Mouse (Mus musculus) layer of hippocampus, adult 9-11 months (tissue): ENCODE data around the gene Ftsj3.

Experiments used
- DNase-seq: peaks from one replicate; pipeline ENCODE4 v3.0.0; 2022

Ftsj3 gene

DNA sequence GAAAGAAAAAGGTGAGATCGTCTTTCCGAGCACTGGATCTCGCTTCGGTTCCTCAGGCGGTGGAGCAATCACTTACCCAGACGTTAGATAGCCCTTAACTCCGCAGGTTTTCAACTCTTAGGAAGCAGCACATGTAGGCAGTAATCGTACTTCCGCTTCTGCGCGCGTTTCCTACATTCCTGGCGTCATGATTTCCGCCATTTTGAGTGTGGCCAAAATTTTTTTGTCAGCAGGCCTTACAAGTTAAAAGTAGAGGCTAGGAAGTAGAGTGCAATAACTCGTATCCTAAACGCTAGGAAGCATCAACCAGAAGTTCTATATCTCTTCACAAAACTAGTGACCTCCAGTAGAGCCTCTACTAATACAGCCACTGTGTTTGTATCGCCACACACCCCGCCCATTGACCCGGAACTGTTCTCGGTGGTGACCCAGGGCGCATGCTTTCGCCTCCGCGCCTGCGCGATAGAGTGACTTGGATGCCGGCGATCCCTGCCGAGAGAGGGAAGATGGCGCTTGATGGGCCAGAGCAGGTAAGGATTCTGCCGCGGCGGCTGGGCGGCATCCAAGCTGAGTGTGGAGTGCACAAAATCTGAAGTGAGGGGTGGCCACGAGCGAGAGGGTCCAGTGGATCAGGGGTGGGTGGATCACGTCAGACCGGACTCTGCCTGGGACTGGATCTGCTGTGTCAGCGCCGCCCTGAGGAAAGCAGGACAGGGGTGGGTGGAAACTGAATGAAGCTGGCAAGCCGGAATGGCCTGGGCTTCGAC lies at the start of gene Ftsj3, which contains the start of gene Psmc5:
Gene Ftsj3, minus strand, starts transcription at position 395 of the 767 bp plus-strand sequence.
Gene Psmc5, plus strand, starts transcription at position 470 of the 767 bp plus-strand sequence.
- peak; percentile 97 for DNase-seq

DNA sequence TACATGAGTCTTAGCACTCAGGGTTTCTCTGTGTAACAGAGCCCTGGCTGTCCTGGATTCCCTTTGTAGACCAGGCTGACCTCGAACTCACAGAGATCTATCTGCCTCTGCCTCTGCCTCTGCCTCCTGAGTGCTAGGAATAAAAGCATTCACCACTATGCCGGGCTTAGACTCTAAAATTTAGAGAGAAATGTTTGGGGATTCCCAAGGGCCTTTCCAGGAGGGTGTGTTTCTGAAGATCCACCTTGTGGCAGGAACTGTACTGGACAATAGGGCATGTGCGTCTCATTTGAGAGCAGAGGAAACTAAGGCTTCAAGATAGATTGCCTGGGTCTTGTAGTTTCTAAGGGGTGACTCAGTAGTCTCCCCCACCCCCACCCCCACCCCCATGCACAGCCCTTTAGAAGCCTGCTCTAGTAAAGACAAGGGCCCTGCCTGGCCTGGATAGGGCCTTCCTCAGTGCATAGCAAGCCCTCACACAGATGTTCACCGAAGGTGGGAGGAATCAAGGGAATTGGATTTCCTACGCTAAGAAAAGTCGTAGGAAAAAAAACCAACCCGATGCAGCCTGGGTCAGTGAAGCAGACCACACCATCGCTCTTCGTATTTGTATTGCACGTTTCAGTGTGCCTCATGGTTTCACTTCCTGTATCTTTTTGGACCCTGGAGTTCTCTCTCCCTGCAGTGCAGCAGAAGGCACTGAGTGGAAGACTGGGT lies 49.6 kb upstream of the Ftsj3 start:
- DNase-seq = no peak

DNA sequence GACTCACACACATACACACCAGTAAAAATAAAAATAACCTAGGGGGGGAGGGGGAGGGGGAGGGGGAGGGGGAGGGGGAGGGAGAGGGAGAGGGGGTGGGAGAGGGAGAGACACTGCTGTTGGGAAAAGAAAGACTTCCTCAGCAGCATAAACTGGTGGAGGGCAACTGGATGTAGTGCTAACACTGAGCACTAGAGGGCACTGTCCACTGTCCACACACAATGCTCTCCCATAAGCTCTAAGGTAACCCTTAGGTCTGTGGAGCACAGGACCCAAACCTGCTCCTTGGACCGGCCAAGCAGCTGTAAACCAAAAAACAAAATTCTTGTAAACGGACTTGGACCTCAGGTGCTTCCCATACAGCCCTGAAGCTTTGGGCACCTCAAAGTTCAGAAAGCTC lies 46.8 kb upstream of the Ftsj3 start:
- DNase-seq = no peak

DNA sequence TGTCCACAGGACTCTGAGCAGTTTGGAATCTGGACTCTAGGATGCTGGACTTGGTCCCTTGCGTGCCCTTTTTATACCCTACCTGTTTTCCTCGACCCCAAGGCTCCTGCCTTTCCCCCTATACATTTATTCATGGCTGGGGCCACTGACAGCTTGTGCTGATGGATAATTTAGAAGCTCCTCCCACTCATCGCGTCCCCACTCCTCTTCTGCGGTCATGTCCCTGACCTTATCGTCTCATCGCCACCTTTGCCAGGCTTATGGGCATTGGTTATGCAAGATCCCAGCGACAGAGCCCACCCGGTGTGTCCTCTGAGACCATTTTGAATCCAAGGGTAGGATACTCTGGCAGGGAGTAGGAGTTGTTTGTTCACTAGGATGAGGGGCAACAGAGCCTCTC lies 45.9 kb upstream of the Ftsj3 start, which contains the start of gene Gh:
Gene Gh, minus strand, starts transcription at position 101 of the 400 bp plus-strand sequence.
- DNase-seq = no peak

DNA sequence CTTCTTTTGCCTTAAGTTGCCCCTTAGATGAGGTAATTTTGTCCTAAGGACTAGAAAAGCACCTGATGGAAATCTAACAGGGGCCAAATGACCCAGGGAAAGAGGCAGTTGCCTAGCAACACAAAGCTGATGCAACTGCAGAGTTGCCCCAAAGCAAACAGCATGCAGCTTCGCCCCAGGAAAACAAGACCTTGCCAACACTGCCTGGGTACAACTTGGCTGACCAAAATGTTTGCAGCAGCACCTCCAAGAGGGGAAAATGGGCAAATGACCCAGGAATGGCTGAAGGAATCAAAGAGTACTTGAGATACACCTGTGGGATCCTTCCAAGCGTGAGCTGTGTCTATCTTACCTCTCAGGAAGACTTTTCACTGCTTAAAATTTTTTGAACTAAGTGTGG lies 36.0 kb upstream of the Ftsj3 start:
- no peak for DNase-seq

DNA sequence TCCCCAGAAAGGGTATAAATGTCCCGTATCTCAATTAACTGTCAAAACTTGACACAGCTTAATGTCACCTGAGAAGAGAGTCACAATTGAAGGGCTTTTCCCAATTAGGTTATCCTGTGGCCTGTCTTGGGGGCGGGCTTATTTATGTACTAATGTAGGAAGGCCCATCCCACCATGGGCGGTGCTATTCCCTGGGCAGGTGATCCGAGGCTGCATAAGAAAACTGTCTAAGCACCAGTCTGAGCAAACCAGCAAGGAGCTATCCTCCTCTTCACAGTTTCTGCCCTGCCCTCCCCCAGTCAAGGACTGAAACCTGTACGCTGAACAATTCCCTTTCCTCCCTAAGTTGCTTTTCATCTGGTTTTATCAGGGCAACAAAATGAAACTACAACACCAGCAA lies 34.5 kb upstream of the Ftsj3 start:
- no peak for DNase-seq

DNA sequence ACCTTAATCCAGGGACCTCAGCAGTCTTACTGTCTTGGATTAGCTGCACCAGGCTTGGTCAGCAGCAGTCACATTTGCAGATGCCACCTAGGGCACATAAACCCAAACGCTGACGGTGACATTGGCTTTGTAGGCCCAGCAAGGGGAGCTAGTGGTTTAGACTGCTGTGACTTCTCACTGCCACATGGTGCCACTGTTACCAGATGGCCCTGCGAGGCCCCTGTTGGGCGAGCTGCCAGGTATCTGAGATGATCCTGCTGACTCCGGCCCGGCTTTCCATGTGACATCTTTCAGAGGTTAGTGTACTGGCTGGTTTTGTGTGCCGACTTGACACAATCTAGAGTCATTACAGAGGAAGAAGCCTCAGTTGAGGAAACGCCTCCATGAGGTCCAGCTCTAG lies 33.5 kb upstream of the Ftsj3 start:
- DNase-seq = no peak

DNA sequence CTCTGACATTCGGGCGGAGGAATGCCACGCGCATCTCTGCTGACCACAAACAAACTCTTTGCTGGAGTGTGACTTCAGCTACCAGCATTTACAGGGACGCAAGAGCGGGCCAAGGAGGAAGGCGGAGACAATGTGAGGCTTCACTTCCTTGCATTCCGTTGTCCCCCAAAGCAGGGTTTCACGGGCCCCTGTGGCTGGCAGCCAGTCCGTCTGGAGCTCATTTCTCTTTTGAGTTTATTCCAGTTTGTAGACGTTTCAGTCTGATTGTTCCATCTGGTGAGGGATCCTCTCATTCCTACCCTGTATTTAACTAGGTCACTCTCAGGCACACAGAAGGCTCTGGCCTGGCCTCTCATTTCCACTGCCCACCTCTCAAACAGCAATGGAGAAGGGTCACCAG lies 31.1 kb upstream of the Ftsj3 start:
- no peak for DNase-seq

DNA sequence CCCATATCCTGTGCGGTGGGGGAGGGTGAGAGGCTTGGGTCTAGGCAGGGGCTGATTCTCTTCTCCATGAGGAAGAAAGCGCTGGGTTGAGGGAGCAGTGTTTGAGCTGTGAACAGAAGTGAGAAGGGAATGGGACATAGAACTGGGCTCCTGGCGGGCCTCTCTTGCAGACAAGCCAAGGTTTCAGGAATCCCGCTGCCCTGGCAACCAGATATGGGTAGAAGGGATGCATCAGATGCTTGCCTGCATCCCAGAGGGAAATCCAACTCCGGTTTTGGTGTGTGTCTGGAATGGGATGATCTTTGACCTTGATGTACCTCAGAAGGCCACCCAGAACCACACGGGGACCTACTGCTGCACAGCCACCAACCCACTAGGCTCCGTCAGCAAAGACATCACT lies 30.3 kb upstream of the Ftsj3 start:
- DNase-seq = no peak

DNA sequence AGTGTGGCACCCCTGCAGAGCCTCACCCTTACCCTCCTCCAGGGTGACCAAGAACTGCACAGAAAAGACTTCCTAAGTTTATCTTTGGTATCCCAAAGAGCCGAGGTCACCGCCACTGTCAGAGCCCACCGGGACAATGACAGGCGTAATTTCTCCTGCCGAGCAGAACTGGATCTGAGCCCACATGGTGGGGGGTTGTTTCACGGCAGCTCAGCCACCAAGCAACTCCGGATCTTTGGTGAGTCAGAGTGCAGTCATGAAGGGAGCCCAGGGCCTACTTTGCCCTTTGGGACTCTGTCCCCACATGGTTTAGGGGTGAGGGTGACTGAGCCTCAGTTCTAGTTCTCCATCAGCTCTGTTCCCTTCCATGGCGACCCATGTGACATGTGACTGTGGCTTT lies 28.2 kb upstream of the Ftsj3 start:
- DNase-seq = no peak

DNA sequence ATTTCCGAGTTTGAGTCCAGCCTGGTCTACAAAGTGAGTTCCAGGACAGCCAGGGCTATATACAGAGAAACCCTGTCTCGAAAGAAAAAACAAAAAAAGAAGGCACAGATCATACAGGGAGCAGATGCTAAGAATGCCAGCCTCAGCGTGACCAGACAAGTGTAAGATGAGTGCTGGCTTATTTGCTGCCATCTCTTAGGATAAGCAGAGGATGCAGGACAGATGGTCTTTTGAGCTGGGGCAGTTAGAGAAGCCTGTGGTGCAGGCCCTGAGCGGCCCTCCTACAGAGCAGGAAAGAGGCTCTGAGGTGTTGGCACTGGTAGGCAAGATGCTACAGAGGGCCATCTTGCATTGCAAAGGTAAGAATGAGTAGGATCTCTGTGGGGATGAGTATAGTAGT lies 27.5 kb upstream of the Ftsj3 start:
- no peak for DNase-seq

DNA sequence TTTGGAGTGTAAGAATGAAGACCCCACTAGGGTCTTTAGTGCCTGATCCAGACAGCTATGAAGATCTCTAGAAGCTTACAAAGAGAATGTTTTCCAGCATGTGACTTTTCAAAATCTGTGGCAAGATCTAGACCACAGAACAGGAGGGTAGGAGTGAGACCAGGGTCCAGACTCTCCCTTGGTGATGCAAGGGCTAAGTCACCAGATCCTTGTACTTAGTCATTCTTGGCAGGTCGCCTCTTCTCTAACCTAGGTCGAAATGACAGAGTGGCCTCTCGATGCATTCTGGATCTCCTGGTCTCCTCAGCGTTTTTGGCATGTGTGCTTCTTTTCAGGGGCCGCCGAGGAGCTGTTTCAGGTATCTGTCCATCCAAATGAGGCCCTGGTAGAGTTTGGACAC lies 26.6 kb upstream of the Ftsj3 start:
- DNase-seq = no peak

DNA sequence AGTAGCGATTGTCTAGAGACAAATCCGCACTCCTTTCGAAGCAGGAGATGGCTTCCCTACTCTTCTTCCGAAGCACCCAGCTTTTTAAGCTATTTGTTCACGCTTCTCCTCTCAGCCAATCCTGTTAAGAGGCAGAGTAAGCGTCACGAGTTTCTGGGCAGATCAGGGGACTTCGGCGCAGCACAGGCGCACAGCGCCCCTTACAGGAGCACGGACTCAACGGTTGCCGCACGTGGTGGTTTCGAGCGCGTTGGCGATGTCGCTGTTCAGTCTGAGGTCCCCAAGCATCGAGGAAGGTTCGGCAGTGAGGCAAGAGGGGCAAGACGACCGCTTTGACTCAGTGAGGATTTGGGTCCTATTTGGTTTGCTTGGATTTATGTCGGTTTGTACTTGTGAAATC lies 20.6 kb upstream of the Ftsj3 start, which contains the start of gene Tcam1:
Gene Tcam1, plus strand, starts transcription at position 219 of the 400 bp plus-strand sequence.
- peak; percentile 91 for DNase-seq

DNA sequence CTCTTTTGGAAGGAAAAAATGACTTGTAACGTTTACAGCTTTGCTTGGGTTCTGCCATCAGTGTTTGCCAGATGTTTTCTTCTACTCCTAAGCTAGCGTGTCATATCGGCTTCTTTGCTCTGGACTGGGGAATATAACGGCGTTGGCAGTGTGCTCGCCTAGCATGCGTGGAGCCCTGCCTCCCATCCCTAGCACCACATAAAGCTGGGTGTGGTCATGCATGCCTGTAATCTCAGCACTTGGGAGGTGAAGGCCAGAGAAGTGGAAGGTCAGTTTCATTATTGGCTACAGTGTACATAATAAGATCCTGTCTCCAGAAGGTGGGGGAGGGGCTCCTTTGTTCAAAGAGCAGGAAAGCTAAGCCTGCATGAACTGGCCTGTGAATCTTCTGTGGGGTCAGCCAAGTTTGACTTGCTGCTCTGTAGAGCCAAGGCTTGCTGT lies 19.1 kb upstream of the Ftsj3 start:
- DNase-seq = no peak

DNA sequence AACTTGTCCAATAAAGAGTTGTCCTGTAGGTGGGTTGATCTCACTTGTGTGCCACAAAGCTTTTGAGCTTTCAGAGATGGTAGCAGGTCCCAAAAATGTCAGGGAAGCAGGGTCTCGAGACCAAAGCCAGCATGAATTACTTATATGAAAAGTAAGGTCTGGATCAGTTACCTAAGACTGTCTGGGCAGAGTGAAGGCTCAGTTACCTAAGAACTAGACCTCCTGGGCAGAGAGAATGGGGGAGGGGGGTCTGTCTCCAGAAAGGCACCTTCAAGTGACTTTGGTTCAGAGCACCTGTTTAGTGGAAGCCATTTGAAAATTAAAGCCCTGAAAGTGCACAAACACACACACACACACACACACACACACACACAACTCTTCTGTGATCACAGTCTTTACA lies 18.5 kb upstream of the Ftsj3 start:
- DNase-seq = no peak

DNA sequence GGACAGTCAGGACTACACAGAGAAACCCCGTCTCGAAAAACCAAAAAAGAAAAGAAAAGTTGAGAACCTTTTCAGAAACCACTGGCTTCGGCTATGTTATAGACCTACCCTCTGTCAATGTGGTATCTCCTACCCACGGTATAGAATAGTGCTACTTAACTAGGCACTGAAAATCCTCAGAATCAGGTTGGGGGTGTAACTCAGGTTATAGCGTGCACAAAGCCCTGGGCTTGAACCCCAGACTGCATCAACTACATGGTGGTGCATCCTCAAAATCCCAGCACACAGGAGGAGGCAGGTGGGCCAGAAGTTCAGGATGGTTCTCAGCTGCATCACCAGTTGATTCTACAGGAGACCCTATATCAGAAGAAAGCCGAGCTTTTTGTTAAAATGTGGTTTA lies 17.9 kb upstream of the Ftsj3 start:
- DNase-seq = no peak

DNA sequence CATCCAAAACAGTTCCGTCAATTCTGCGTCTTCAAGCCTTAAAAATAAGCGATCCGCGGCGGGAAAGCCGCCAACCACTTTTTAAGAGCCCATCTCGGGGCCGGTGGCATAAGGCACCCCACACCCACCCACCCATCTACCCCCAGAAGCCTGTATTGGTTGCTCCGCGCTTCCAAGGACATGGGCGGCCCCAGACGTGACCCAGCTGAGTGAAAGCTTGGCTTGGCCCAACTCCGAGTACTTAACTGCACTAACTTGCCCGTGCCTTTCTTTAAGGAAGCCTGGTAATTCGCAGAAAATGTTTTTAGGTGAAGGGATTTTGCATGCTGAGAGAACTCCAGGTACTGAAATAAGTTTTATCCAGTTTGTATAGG lies 17.4 kb upstream of the Ftsj3 start:
- DNase-seq = no peak

DNA sequence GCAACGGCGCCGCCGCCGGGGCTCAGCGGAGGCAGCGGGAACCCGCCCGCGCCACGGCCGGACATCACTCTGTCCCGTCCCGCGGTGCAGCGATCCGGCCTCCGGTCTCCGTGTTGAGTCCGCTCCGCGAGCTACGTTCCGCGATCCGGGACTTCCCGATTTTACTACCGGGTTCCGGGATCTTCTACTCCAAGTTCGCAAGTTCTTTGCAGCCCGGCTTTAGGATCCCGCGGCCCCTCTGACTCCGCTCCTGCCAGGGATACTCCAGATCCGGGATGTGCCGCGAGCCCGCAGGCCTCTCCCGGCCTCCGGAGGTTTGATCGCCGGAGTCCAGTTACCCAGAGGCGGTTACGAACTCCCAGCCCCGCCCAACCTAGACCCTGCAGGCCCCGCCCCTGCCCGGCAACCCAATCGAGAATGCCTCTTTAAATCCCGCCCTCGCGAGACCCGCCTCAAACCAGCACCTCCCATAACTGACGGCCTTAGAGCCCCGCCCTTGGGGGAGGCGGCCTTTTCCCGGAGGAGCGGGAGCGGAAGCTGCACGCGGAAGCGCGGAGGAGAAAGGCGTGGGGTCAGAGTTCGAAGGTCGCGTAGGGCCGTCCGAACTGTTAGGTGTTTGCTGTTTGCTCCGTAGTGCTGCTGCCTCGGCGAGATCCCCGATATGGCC lies 16.9 kb upstream of the Ftsj3 start, which contains the start of gene Smarcd2:
Gene Smarcd2, minus strand, starts transcription at position 329 of the 667 bp plus-strand sequence.
- peak; percentile 100 for DNase-seq

DNA sequence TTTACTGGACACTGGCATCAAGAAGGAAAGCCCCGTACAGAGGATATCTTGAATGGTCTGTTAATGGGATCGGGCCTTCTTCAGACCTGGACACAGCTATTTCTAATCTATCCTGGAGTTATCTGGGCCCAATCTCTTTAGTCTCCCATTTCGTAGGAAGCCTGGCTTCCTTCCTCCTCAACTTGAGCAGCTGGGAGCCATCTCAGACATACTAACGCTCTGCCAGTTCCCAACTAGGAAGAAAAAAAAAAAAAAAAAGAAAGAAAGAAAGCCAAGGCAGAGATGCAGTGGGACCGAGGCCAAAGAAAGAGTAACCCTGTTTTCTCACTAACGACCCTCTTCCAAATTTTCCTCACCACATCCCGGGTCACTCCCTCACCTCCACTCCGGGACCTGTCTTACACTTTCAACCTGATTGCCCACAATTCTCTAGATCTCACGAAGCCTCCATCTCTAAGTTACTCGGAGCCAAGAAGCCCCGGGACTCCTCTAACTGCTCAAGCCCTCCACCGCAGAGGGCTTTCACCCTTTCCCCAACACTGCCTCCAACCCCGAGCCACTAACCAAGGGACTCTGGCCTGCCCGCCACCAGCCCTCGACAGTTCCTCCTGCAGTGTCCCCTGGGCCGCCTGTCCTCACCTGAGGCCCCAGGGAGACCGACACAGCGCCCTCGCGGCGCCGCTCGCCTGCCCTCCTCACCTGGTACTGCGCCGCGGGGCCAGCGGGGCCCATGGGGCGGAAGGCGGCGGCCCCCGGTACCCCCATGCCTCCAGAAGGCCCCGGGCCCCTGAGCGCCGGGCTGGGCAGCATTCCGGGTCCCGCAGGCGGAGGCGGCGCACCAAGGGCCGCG lies 16.1 kb upstream of the Ftsj3 start:
- DNase-seq = no peak

DNA sequence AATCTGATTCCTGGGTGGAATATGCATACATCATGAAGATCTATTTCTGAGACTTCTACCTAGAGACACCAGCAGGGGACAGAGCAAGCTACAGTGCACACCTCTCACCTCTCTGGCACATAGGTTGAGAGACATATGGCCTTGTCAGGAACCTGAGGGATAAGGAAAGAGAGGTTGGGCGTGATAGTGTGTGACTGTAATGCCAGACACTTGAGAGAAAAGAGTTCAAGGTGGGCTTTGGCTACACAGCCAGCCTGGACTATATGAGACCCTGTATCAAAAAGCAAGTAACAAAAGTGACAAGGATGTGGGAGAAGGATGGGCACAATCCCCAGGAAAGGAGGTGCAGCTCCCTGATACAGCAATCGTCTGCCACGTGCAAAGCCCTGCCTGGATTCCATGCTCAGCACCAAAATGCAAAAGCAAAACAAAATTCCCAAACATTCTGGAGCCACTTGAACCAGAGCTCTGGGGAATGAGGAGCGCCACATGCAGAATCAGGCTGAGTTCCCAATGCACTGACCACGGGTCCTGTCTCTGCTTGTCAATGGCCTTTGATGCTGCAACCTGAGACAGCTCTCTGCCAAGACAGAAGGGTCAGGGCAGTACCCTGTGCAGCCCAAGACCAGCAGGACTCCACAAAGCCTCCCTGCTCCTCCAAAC lies 15.4 kb upstream of the Ftsj3 start:
- DNase-seq = no peak

DNA sequence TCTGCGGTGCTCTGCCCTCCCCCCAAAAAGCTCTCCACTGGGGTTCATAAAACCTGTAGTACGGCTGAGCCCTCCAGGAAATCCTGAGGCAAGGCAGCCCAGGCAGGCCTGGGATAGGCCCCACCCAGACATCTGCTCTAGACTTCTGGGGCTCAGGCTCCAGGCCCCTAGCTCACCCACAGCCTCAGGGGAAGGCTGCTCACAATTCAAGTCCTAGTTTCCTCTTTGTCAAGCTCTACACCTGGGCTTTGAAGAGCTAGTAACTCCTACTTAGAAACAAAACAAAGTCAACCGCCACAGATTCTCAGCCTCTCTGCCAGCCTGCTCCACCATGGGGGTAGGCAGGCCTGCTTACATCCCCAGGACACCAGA lies 13.2 kb upstream of the Ftsj3 start:
- no peak for DNase-seq
